Mouse (Mus musculus) erythroid progenitor cell, adult 5-6 weeks (primary cell): ENCODE results near the gene Naa15. TPM values are rescaled to one million over a fixed set of nuclear protein-coding genes. Genes with fewer than 3 reads are reported as not detected.
"Not testable (repeated sequence)": the region's sequence is repeated elsewhere in the genome, so short reads cannot be mapped to it uniquely, and the experiment has no call there.

Experiments
- ATAC-seq: replicated peaks from 2 replicates; pipeline ENCODE4 v1.8.0; 2016; ENCODE audit warnings: moderate number of reproducible peaks, mild to moderate bottlenecking, moderate TSS enrichment, inconsistent platforms; ENCODE audit not compliant: poor library complexity, low FRiP score, severe bottlenecking
- total RNA-seq, 2 experiments: library from RNA; stranded (forward) in 1 of 2; stranded (reverse) in 1 of 2; fragments of 150-400 nt in 1 of 2; fragments of 186-747, 209-891 nt in 1 of 2; gene quantifications; 2 replicates each; pipeline versions ENCODE4 v1.2.3 to v1.2.4; 2015 to 2017; ENCODE audit warnings: low replicate concordance in 2 of 2

Gene Naa15
- total RNA-seq, 2 experiments from 2014 or later = 47.8 to 73.0 TPM

DNA sequence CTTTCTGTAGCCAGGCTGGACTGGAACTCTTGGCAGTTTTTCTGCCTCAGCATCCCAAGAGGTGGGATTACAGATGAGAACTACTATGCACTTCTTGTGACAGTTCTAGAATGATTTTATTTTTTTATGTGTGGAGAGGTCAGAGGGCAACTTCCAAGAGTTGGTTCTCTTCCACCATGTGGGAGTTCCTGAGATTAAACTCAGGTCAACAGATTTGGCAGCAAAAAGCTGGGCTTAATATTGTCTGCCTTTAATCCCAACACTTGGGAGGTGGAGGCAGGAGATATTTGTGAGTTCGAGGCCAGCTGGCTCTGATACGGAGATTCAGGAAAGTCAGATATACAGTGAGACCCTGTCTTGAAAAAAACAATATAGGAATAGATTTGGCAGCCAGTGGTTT, 3.0 kb downstream of the Naa15 start:
- no peak for ATAC-seq

GRCm38 (mm10) chr3:51421921-51422320, 7.0 kb downstream of the Naa15 start:
- ATAC-seq = no peak

DNA sequence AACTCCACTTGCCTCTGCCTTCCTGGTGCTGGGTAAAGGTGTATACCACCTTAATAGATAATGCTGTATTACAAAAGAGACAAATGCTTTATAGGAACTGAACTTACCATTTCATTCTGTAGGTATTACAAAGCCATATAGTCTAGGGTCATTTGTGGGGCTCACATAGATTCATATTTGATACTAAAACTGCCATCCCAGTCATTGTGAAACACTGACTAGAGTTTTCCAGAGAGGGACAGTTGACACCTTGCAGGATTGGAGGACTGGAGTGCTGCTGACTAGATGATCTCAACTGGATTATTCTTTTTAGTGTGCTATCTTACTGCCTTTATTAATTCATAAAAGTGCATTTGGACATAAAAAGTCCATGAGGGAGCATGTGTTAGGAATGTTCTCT, 10.4 kb downstream of the Naa15 start:
- ATAC-seq = no peak

DNA sequence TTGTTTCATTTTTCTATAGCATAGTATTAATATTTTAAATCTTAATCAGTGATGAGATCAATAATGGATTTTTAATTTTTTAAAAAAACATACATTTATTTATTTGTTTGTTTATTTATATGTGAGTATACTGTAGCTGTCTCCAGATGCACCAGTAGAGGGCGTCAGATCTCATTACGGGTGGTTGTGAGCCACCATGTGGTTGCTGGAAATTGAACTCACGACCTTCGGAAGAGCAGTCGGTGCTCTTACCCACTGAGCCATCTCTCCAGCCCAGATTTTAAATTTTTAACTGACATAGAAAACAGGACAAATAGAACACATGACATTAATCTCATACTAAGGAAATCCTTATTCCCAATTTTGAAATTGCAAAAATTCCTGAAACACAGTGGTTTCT, 19.4 kb downstream of the Naa15 start:
- ATAC-seq = not testable (repeated sequence)

- no peak for ATAC-seq
These were observed 20.1 kb downstream of the Naa15 start for GRCm38 (mm10) chr3:51434871-51435595.

DNA sequence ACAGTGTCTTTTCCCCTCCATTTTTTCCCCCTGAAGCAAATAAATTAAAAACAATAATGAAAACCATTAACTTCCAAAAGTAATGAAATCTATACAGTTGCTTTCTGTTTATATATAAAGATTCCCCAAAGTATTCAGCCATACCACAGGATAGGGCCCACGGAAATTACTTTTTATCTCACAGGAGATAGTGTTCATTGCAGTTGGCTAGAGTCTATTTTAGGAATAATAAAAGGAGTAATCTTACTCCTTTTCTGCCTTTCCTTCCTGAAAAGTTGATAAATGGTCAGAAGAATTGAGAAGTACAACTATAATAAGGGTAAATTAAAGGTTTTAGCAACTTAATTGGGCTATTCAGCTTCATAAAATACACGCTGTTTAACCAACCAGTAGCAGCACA, 53.6 kb downstream of the Naa15 start:
- no peak for ATAC-seq

DNA sequence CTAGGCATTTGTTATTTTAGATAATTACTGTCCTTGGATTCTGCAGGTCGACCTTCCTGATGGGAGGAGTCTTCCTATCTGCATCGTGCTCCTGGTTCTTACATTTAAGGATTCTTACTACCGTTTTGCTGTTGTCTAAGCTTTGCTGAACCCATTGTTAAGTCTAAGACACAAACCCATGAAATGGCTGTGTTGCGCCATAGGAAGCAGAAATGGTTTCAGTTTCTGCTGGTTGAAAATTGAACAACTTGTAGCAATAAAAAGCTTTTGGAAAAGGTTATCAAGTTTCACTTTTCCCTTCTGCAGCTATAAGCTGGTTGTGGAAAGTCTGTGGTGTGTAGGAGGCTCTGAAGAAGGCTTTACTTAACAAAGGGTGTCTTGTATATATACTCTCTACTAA, 60.8 kb downstream of the Naa15 start:
- no peak for ATAC-seq

DNA sequence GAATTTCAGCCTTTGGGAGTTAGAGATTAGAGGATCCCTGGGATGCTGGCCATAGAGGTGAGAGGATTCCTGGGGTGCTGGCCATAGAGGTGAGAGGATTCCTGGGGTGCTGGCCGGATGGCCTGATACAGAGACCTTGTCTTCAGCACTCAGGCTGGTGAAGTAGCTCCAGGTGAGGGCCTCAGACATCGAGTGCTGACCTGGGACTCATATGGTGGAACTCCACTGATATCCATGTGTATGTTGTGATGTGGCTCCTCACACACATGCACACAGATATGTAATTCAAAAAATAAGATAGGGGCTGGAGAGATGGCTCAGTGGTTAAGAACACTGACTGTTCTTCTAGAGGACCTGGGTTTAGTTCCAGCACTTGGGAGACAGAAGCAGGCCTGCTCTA, 64.9 kb downstream of the Naa15 start:
- ATAC-seq = no peak

GRCm38 (mm10) chr3:51481059-51481458, 66.1 kb downstream of the Naa15 start:
- 0 out of 2 replicates have a peak, but pooled peaks have one; percentile 47 for ATAC-seq

DNA sequence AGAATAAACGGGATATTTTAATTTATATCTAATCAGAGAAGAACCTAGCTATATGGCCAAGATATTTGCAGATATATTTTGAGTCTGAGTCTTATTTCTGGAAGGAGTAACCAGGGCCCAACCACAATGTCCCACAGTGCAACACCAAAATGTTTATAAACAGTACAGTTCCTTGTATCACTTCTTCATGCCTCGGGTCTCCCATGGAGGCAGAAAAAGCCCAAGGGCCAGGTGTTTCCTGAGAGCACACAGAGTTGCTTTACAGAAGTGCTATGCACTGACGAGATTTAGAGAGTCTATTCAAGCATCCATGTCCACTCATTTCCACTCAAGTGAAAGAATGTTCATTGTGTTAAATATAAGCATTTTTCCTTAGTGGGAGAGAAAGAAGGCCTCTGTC, 66.9 kb downstream of the Naa15 start:
- ATAC-seq = no peak

DNA sequence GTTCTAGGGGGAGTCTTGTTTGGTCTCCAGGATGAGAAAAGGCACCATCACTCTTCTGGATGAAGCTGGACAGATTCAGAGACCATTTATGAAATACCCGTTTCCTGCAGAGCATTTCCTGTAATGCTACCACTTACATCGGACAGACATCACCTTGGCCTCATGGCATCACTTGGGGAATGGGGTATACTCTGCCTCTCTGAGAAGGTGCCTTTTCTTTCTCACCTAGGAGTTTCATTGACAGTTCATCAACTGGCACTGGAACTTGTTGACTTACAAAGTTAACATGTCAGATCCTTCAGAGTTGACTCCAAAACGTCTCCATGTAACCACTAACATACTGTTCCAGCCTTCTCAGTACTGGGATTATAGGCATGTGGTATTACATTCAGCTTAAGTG, 67.8 kb downstream of the Naa15 start:
- no peak for ATAC-seq

DNA sequence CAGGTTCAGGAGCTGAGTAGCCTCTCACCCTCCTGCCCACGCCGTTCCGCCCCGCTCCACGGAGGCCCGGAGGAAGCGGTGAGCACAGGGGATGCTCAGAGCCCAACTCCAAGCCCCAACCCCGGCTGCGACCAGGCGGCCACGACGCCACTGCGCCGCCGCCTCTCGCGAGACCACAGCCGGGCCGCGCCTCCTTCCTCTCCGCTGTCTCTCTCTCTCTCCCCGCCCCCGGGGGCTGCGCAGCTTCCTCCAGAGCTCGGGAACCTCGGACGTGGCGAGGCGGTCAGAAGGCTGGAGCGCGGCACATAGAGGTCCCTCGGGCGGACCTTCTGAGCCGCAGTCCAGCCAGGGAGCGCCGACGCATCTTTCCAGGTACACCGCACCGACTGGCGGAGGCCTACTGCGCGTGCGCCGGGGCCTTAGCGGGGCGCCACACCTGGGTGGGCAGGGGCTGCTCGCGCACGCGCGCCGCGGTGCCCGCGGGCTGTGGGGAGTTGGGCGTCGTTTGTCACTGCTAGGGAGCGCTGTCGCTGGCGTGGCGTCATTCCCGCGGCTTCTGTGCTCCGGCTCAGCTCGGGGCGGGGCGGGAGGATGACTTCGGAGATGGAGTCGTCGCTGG, 68.9 kb downstream of the Naa15 start, which contains the start of gene Rab33b:
Gene Rab33b, plus strand, starts transcription at position 180 of the 619 bp plus-strand sequence.
- ATAC-seq = peak; percentile 85

- peak; percentile 37 for ATAC-seq
These were observed 69.4 kb downstream of the Naa15 start for GRCm38 (mm10) chr3:51484370-51484769.

DNA sequence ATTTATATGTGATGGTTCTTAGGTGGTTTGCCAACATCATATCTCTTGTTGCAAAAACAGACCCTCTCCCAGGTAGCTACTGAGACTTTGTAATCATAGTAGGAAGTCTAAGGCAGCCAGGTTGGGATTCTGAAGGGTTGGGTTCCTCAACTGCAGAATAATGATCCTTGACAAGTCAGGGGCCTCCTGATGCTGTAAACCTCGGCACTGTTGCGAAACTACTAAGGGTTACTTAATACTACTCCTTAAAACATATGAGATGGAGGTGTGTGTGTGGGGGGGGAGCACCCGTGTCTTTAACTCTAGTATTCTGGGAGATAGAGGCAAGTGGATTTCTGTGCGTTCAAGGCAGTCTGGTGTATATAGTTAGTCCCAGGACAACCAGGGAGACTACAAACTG, 70.4 kb downstream of the Naa15 start:
- no peak for ATAC-seq

- no peak for ATAC-seq
These were observed 71.7 kb downstream of the Naa15 start for GRCm38 (mm10) chr3:51486491-51487195.

- no peak for ATAC-seq
These were observed 75.3 kb downstream of the Naa15 start for GRCm38 (mm10) chr3:51490088-51490753.

DNA sequence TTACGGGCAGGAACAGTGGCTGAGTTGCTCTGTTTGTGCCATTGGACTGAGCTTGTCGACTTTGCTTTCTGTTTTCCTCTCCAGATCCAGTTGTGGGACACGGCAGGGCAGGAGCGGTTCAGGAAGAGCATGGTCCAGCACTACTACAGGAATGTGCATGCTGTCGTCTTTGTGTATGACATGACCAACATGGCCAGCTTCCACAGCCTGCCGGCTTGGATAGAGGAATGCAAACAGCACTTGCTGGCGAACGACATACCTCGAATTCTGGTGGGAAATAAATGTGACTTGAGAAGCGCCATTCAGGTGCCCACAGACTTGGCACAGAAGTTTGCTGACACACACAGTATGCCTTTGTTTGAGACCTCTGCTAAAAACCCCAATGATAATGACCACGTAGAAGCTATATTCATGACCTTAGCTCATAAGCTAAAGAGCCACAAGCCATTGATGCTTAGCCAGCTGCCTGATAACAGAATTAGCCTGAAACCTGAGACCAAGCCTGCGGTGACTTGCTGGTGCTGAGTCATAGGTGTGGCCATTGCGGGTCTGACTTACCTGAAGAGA, 78.4 kb downstream of the Naa15 start:
- no peak for ATAC-seq

GRCm38 (mm10) chr3:51494466-51494865, 79.5 kb downstream of the Naa15 start:
- no peak for ATAC-seq

GRCm38 (mm10) chr3:51495646-51496045, 80.7 kb downstream of the Naa15 start:
- ATAC-seq = no peak

- ATAC-seq = no peak
These were observed 83.0 kb downstream of the Naa15 start for GRCm38 (mm10) chr3:51497978-51498377.
